In genomic region chr4:53018392-53018791, GRCm38 (mm10) we compare ENCODE assay signal across 25 mouse cellular contexts. TPM values are rescaled to one million over a fixed set of nuclear protein-coding genes. Genes with fewer than 3 reads are reported as not detected.
"Had no signal": no experiment of that assay in that cellular context is flagged by ENCODE, and none has a peak within 500 bp of the region (broad histone marks: within the 10 kb centered on the region; RNA-seq: fewer than 3 reads in every experiment).

No protein-coding gene starts in this region.

- H3K4me2 ChIP-seq: neural tube, embryonic 13.5 days; neural tube, embryonic 15.5 days; stomach, embryonic 15.5 days had no signal

- H3K27ac ChIP-seq: neural tube, embryonic 13.5 days; neural tube, embryonic 15.5 days; stomach, embryonic 15.5 days; stomach, postnatal 0 days had no signal

- H3K4me1 ChIP-seq: neural tube, embryonic 13.5 days; neural tube, embryonic 15.5 days; stomach, embryonic 15.5 days had no signal

- H3K9ac ChIP-seq: neural tube, embryonic 13.5 days; neural tube, embryonic 15.5 days; stomach, embryonic 15.5 days had no signal

- DNase-seq: retina, postnatal 1 day; right cerebral cortex, adult 18-20 months; right cerebral cortex, postnatal 14 days; right cerebral cortex, postnatal 25 days; right cerebral cortex, postnatal 4 days; spleen, adult 18-20 months; thymus, adult 18-20 months; thymus, adult 2 months; thymus, postnatal 14 days; thymus, postnatal 25 days; thymus, postnatal 36 days; thymus, postnatal 4 days had no signal

- H3K9me3 ChIP-seq: neural tube, embryonic 13.5 days; neural tube, embryonic 15.5 days; stomach, embryonic 15.5 days had no signal

- H3K27me3 ChIP-seq: neural tube, embryonic 13.5 days; neural tube, embryonic 15.5 days; stomach, embryonic 15.5 days had no signal

- H3K4me3 ChIP-seq: neural tube, embryonic 13.5 days; neural tube, embryonic 15.5 days; stomach, embryonic 15.5 days had no signal

RNA-seq across cellular contexts. Expression of gene Nipsnap3a, which starts 29.3 kb away (rescaled TPM):
- total RNA-seq: neutrophil, adult 5-6 weeks had no signal
- polyA plus RNA-seq: neural tube, embryonic 13.5 days; neural tube, embryonic 14.5 days; neural tube, embryonic 15.5 days; small intestine, adult 2 months; spleen, adult 2 months; stomach, embryonic 14.5 days; stomach, embryonic 15.5 days; stomach, embryonic 16.5 days; stomach, postnatal 0 days; thymus, adult 2 months; thymus, postnatal 0 days; urinary bladder, adult 2 months had no signal

RNA-seq across cellular contexts. Expression of gene Olfr270, which starts 54.0 kb away (rescaled TPM):
- total RNA-seq: neutrophil, adult 5-6 weeks had no signal
- polyA plus RNA-seq: neural tube, embryonic 13.5 days; neural tube, embryonic 14.5 days; neural tube, embryonic 15.5 days; small intestine, adult 2 months; spleen, adult 2 months; stomach, embryonic 14.5 days; stomach, embryonic 15.5 days; stomach, embryonic 16.5 days; stomach, postnatal 0 days; testis, adult 2 months; thymus, adult 2 months; thymus, postnatal 0 days; urinary bladder, adult 2 months had no signal
